23 mouse cellular contexts compared by ENCODE assay signal in the genomic region with DNA sequence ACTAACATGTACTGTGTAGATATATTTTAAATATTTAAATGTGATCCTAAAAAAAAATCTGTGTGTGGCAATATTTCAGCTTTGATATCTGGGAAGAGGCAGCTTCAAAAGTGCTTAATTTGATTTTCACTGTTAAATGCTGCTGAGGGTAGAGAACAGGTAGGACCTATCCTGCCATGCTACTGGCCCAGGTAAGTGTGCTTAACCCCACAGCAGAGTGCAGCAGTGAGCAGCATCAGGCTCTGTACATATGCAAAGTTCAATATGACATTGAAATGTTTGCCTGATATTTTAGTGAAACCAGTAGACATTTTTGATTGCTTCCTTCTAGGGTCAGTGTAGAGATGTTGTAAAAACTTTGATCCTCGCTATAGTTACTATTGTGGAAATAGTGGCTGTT. TPM values are rescaled to one million over a fixed set of nuclear protein-coding genes. Genes with fewer than 3 reads are reported as not detected.
A peak's percentile ranks its signal among the peaks of the same experiment; 100 is the strongest.
DNase-seq lines count a peak whose midpoint lies in the region; ATAC-seq and TF ChIP-seq lines count a peak whose summit lies in the region.
"Had no signal": no experiment of that assay in that cellular context is flagged by ENCODE, and none has a peak within 500 bp of the region (broad histone marks: within the 10 kb centered on the region; RNA-seq: fewer than 3 reads in every experiment).

No protein-coding gene starts in this region.

- 0 out of 2 replicates have a peak, but pooled peaks have one; percentile 5 for TF ChIP-seq CTCF in gastrocnemius, adult 2 months (IDR thresholded peaks at IDR 0.05)
- TF ChIP-seq CTCF in lung, adult 2 months (IDR thresholded peaks at IDR 0.05; ENCODE audit: insufficient read depth, low read length), result peak; percentile 17; the same call in 1 of the 2 replicates
- TF ChIP-seq CTCF in bone marrow, adult 2 months (IDR thresholded peaks at IDR 0.05; ENCODE audit: control insufficient read depth, insufficient read depth, low read length), result peak; percentile 19; the same call in 1 of the 2 replicates
- peak; percentile 52 for TF ChIP-seq CTCF in stomach, postnatal 0 days (IDR thresholded peaks at IDR 0.05; ENCODE audit: low read depth)

- no peaks in the 10 kb centered on the region for H3K36me3 ChIP-seq in stomach, postnatal 0 days (ENCODE audit: control insufficient read depth, insufficient read depth, low read length)

- no peaks in the 10 kb centered on the region for H3K4me1 ChIP-seq in lung, adult 2 months (ENCODE audit: control insufficient read depth, insufficient read depth, low read length)
- no peaks in the 10 kb centered on the region for H3K4me1 ChIP-seq in bone marrow, adult 2 months (ENCODE audit: control insufficient read depth, insufficient read depth, low read length)
- no peaks in the 10 kb centered on the region for H3K4me1 ChIP-seq in stomach, postnatal 0 days (replicated peaks; ENCODE audit: control insufficient read depth, insufficient read depth)
- H3K4me1 ChIP-seq: heart, embryonic 12.5 days; hindbrain, embryonic 12.5 days; midbrain, embryonic 12.5 days; stomach, embryonic 15.5 days had no signal

- H3K27me3 ChIP-seq in stomach, postnatal 0 days (ENCODE audit: control insufficient read depth, insufficient read depth, low read length), result no peaks in the 10 kb centered on the region
- H3K27me3 ChIP-seq: heart, embryonic 12.5 days; hindbrain, embryonic 12.5 days; midbrain, embryonic 12.5 days; stomach, embryonic 15.5 days had no signal

- TF ChIP-seq EP300 in stomach, postnatal 0 days (optimal IDR thresholded peaks at IDR 0.05), result no peak

- no peak overlapping the region for H3K4me2 ChIP-seq in stomach, postnatal 0 days (replicated peaks; ENCODE audit: low read depth)
- H3K4me2 ChIP-seq: heart, embryonic 12.5 days; hindbrain, embryonic 12.5 days; midbrain, embryonic 12.5 days; stomach, embryonic 15.5 days had no signal

- no peak for DNase-seq in gastrocnemius, adult 2 months
- no peak for DNase-seq in gastrocnemius, postnatal 36 days
- DNase-seq in lung, adult 2 months, result no peak
- DNase-seq in lung, postnatal 36 days, result no peak
- DNase-seq in stomach, postnatal 0 days (ENCODE audit: low spot score), result no peak
- no peak for DNase-seq in right cerebral cortex, postnatal 36 days (ENCODE audit: low spot score in 2 of 2)
- DNase-seq: cerebellum, adult 9-10 months; heart, postnatal 14 days; kidney, adult 11 months; layer of hippocampus, adult 9-11 months; left cerebral cortex, postnatal 4 days; lung, adult 18-20 months; right cerebral cortex, postnatal 14 days had no signal

- 93% methylated on average over 1 of the region's 1 CpGs for WGBS in lung, adult 2 months
- WGBS in bone marrow, adult 2 months, result 91% methylated on average over 1 of the region's 1 CpGs
- 89% methylated on average over 1 of the region's 1 CpGs for WGBS in stomach, postnatal 0 days

- no peak overlapping the region for H3K27ac ChIP-seq in gastrocnemius, adult 2 months
- no peak overlapping the region for H3K27ac ChIP-seq in bone marrow, adult 2 months (ENCODE audit: control insufficient read depth, insufficient read depth, low read depth, low read length, poor library complexity)
- H3K27ac ChIP-seq in stomach, postnatal 0 days (replicated peaks), result no peak overlapping the region
- H3K27ac ChIP-seq: hindbrain, embryonic 12.5 days; left cerebral cortex, adult 2 months; macrophage; midbrain, embryonic 12.5 days; stomach, embryonic 15.5 days had no signal

- TF ChIP-seq POLR2A in lung, adult 2 months (IDR thresholded peaks at IDR 0.05; ENCODE audit: borderline replicate concordance, extremely low read depth, low read depth, low read length), result no peak
- TF ChIP-seq POLR2A in bone marrow, adult 2 months (IDR thresholded peaks at IDR 0.05; ENCODE audit: borderline replicate concordance, control insufficient read depth, low read depth, low read length), result no peak

- no peak overlapping the region for H3K4me3 ChIP-seq in gastrocnemius, adult 2 months
- H3K4me3 ChIP-seq in lung, adult 2 months (replicated peaks; ENCODE audit: extremely low read depth, low read depth, low read length), result no peak overlapping the region
- no peak overlapping the region for H3K4me3 ChIP-seq in bone marrow, adult 2 months (replicated peaks; ENCODE audit: control insufficient read depth, low read depth, low read length)
- H3K4me3 ChIP-seq in stomach, postnatal 0 days (ENCODE audit: low read depth, low read length), result no peak overlapping the region
- H3K4me3 ChIP-seq: heart, embryonic 12.5 days; hindbrain, embryonic 12.5 days; left cerebral cortex, adult 2 months; midbrain, embryonic 12.5 days; stomach, embryonic 15.5 days had no signal

- no peak for ATAC-seq in stomach, postnatal 0 days (ENCODE audit: low FRiP score, low TSS enrichment)
- ATAC-seq: forebrain, embryonic 14.5 days had no signal

- intact Hi-C loops in gastrocnemius, adult 2 months (cut with DNase I), result no loop called here
- intact Hi-C loops in gastrocnemius, postnatal 36 days (cut with DNase I), result no loop called here

- H3K9ac ChIP-seq in stomach, postnatal 0 days (ENCODE audit: low read length), result no peak overlapping the region
- H3K9ac ChIP-seq: heart, embryonic 12.5 days; hindbrain, embryonic 12.5 days; midbrain, embryonic 12.5 days; stomach, embryonic 15.5 days had no signal

- no peaks in the 10 kb centered on the region for H3K9me3 ChIP-seq in stomach, postnatal 0 days (ENCODE audit: control insufficient read depth, low read length)
- H3K9me3 ChIP-seq: heart, embryonic 12.5 days; hindbrain, embryonic 12.5 days; midbrain, embryonic 12.5 days; stomach, embryonic 15.5 days had no signal

RNA-seq across cellular contexts. Expression of a gene that starts 14.4 kb away (rescaled TPM):
- total RNA-seq in gastrocnemius, adult 2 months (2021), result 1 to 10 TPM; 1.1 to 1.6 TPM
- total RNA-seq in gastrocnemius, postnatal 36 days (2021), result 1 to 10 TPM; 1.4 to 1.7 TPM
- 73.8 and 81.2 TPM in 2 replicates for polyA plus RNA-seq in lung, adult 2 months (2012; rRNA removed)
- polyA plus RNA-seq in bone marrow, adult 2 months (2011; ENCODE audit: insufficient read depth, insufficient read length, low replicate concordance, missing spikeins), result 9.8 and 14.7 TPM in 2 replicates
- polyA plus RNA-seq in stomach, postnatal 0 days (2015; fragmentation: Nextera tagmentation; extraction: Ambion mirVana), result 22.5 and 22.9 TPM in 2 replicates

RNA-seq across cellular contexts. Expression of a gene that starts 25.7 kb away (rescaled TPM):
- total RNA-seq in gastrocnemius, adult 2 months (2021), result not detected
- not detected for total RNA-seq in gastrocnemius, postnatal 36 days (2021)
- 11.2 and 15.0 TPM in 2 replicates for polyA plus RNA-seq in lung, adult 2 months (2012; rRNA removed)
- polyA plus RNA-seq in bone marrow, adult 2 months (2011; ENCODE audit: insufficient read depth, insufficient read length, low replicate concordance, missing spikeins), result 0.29 and 0.57 TPM in 2 replicates
- polyA plus RNA-seq in stomach, postnatal 0 days (2015; fragmentation: Nextera tagmentation; extraction: Ambion mirVana), result 0.29 and 0.38 TPM in 2 replicates
- total RNA-seq: adrenal gland, adult 18-20 months; liver, adult 2 months had no signal
- polyA plus RNA-seq: liver, adult 2 months had no signal
